Mouse (Mus musculus): Measurements from ENCODE around the gene Fras1. TPM values are rescaled to one million over a fixed set of nuclear protein-coding genes. Genes with fewer than 3 reads are reported as not detected.

Gene Fras1
- polyA plus RNA-seq, 1 experiment = 0.29 TPM

GRCm38 (mm10) chr5:96702706-96703625, 329.2 kb downstream of the Fras1 start:
- Histone ChIP-seq H3K27ac (ENCODE audit: insufficient read depth, low read depth, low read length) (no peak overlapping the region), H3K27me3 (ENCODE audit: control insufficient read depth, insufficient read depth, low read length) (no peaks in the 10 kb centered on the region), H3K36me3 (ENCODE audit: control insufficient read depth, insufficient read depth, low read length) (no peaks in the 10 kb centered on the region), H3K4me1 (ENCODE audit: control insufficient read depth, insufficient read depth, insufficient read length, low read length) (no peaks in the 10 kb centered on the region), H3K4me3 (ENCODE audit: low read depth, low read length) (no peak overlapping the region)
- WGBS = 84% methylated on average over 22 of the region's 22 CpGs
- TF ChIP-seq CTCF (IDR thresholded peaks at IDR 0.05; ENCODE audit: extremely low read depth, insufficient read length, insufficient replicate concordance, low read depth, low read length) (no peak), POLR2A (IDR thresholded peaks at IDR 0.05; ENCODE audit: low read depth, low read length) (no peak)

- Histone ChIP-seq H3K4me3 (ENCODE audit: low read depth, low read length) (no peak overlapping the region), H3K36me3 (ENCODE audit: control insufficient read depth, insufficient read depth, low read length) (no peaks in the 10 kb centered on the region), H3K27ac (ENCODE audit: insufficient read depth, low read depth, low read length) (no peak overlapping the region), H3K27me3 (ENCODE audit: control insufficient read depth, insufficient read depth, low read length) (no peaks in the 10 kb centered on the region), H3K4me1 (ENCODE audit: control insufficient read depth, insufficient read depth, insufficient read length, low read length) (no peaks in the 10 kb centered on the region)
- no peak for TF ChIP-seq CTCF (IDR thresholded peaks at IDR 0.05; ENCODE audit: extremely low read depth, insufficient read length, insufficient replicate concordance, low read depth, low read length)
- 88% methylated on average over 10 of the region's 10 CpGs for WGBS
These were observed 334.8 kb downstream of the Fras1 start for GRCm38 (mm10) chr5:96708515-96708914.

GRCm38 (mm10) chr5:96712089-96712684, 338.4 kb downstream of the Fras1 start:
- TF ChIP-seq POLR2A (IDR thresholded peaks at IDR 0.05; ENCODE audit: low read depth, low read length) (no peak), CTCF (IDR thresholded peaks at IDR 0.05; ENCODE audit: extremely low read depth, insufficient read length, insufficient replicate concordance, low read depth, low read length) (no peak)
- Histone ChIP-seq H3K27me3 (ENCODE audit: control insufficient read depth, insufficient read depth, low read length) (no peaks in the 10 kb centered on the region), H3K4me3 (ENCODE audit: low read depth, low read length) (no peak overlapping the region), H3K27ac (ENCODE audit: insufficient read depth, low read depth, low read length) (no peak overlapping the region), H3K36me3 (ENCODE audit: control insufficient read depth, insufficient read depth, low read length) (no peaks in the 10 kb centered on the region), H3K4me1 (ENCODE audit: control insufficient read depth, insufficient read depth, insufficient read length, low read length) (no peaks in the 10 kb centered on the region)
- 74% methylated on average over 12 of the region's 12 CpGs for WGBS

GRCm38 (mm10) chr5:96712799-96713198, 339.0 kb downstream of the Fras1 start:
- Histone ChIP-seq H3K27me3 (ENCODE audit: control insufficient read depth, insufficient read depth, low read length) (no peaks in the 10 kb centered on the region), H3K27ac (ENCODE audit: insufficient read depth, low read depth, low read length) (no peak overlapping the region), H3K36me3 (ENCODE audit: control insufficient read depth, insufficient read depth, low read length) (no peaks in the 10 kb centered on the region), H3K4me3 (ENCODE audit: low read depth, low read length) (no peak overlapping the region), H3K4me1 (ENCODE audit: control insufficient read depth, insufficient read depth, insufficient read length, low read length) (no peaks in the 10 kb centered on the region)
- no peak for TF ChIP-seq CTCF (IDR thresholded peaks at IDR 0.05; ENCODE audit: extremely low read depth, insufficient read length, insufficient replicate concordance, low read depth, low read length)
- TF ChIP-seq POLR2A (IDR thresholded peaks at IDR 0.05; ENCODE audit: low read depth, low read length) = no peak
- WGBS = 93% methylated on average over 4 of the region's 4 CpGs

- Histone ChIP-seq H3K4me3 (ENCODE audit: low read depth, low read length) (no peak overlapping the region), H3K27ac (ENCODE audit: insufficient read depth, low read depth, low read length) (no peak overlapping the region), H3K27me3 (ENCODE audit: control insufficient read depth, insufficient read depth, low read length) (no peaks in the 10 kb centered on the region), H3K36me3 (ENCODE audit: control insufficient read depth, insufficient read depth, low read length) (no peaks in the 10 kb centered on the region), H3K4me1 (ENCODE audit: control insufficient read depth, insufficient read depth, insufficient read length, low read length) (no peaks in the 10 kb centered on the region)
- TF ChIP-seq POLR2A (IDR thresholded peaks at IDR 0.05; ENCODE audit: low read depth, low read length) = no peak
- no peak for TF ChIP-seq CTCF (IDR thresholded peaks at IDR 0.05; ENCODE audit: extremely low read depth, insufficient read length, insufficient replicate concordance, low read depth, low read length)
- 72% methylated on average over 8 of the region's 8 CpGs for WGBS
These were observed 342.7 kb downstream of the Fras1 start for GRCm38 (mm10) chr5:96716273-96717034.

- no peak overlapping the region for H3K4me3 ChIP-seq (ENCODE audit: low read depth, low read length)
- TF ChIP-seq CTCF (IDR thresholded peaks at IDR 0.05; ENCODE audit: extremely low read depth, insufficient read length, insufficient replicate concordance, low read depth, low read length) (no peak), POLR2A (IDR thresholded peaks at IDR 0.05; ENCODE audit: low read depth, low read length) (no peak)
- WGBS = 91% methylated on average over 4 of the region's 4 CpGs
- H3K27me3 ChIP-seq (ENCODE audit: control insufficient read depth, insufficient read depth, low read length) = no peaks in the 10 kb centered on the region
- H3K36me3 ChIP-seq (ENCODE audit: control insufficient read depth, insufficient read depth, low read length) = no peaks in the 10 kb centered on the region
- H3K27ac ChIP-seq (ENCODE audit: insufficient read depth, low read depth, low read length) = no peak overlapping the region
- no peaks in the 10 kb centered on the region for H3K4me1 ChIP-seq (ENCODE audit: control insufficient read depth, insufficient read depth, insufficient read length, low read length)
These were observed 343.9 kb downstream of the Fras1 start for GRCm38 (mm10) chr5:96717690-96718089.

- no peak overlapping the region for H3K4me3 ChIP-seq (ENCODE audit: low read depth, low read length)
- 86% methylated on average over 5 of the region's 5 CpGs for WGBS
- H3K27me3 ChIP-seq (ENCODE audit: control insufficient read depth, insufficient read depth, low read length) = no peaks in the 10 kb centered on the region
- no peak for TF ChIP-seq POLR2A (IDR thresholded peaks at IDR 0.05; ENCODE audit: low read depth, low read length)
- TF ChIP-seq CTCF (IDR thresholded peaks at IDR 0.05; ENCODE audit: extremely low read depth, insufficient read length, insufficient replicate concordance, low read depth, low read length) = no peak
- H3K4me1 ChIP-seq (ENCODE audit: control insufficient read depth, insufficient read depth, insufficient read length, low read length) = no peaks in the 10 kb centered on the region
- H3K36me3 ChIP-seq (ENCODE audit: control insufficient read depth, insufficient read depth, low read length) = no peaks in the 10 kb centered on the region
- no peak overlapping the region for H3K27ac ChIP-seq (ENCODE audit: insufficient read depth, low read depth, low read length)
These were observed 344.8 kb downstream of the Fras1 start for GRCm38 (mm10) chr5:96718601-96719000.
